Mouse (Mus musculus): ENCODE data around the gene 1700057G04Rik. TPM values are rescaled to one million over a fixed set of nuclear protein-coding genes. Genes with fewer than 3 reads are reported as not detected.

1700057G04Rik gene
- not detected in 2 replicates for polyA plus RNA-seq (2015; fragmentation: Nextera tagmentation; extraction: Ambion mirVana)

GRCm38 (mm10) chr9:92309077-92309476 lies at the start of gene 1700057G04Rik:
TSS of gene 1700057G04Rik (plus strand) at chr9:92309377.
- no peaks in the 10 kb centered on the region for H3K9me3 ChIP-seq (replicated peaks)
- H3K27ac ChIP-seq: no peak within 1 kb of the TSS
- no peak within 1 kb of the TSS for H3K9ac ChIP-seq
- no peak within 1 kb of the TSS for H3K4me2 ChIP-seq
- WGBS: 62% methylated on average over 1 of the region's 1 CpGs
- H3K27me3 ChIP-seq: no peaks in the 10 kb centered on the region
- H3K4me1 ChIP-seq (replicated peaks): no peaks in the 10 kb centered on the region
- H3K4me3 ChIP-seq: no peak within 1 kb of the TSS
- no peaks in the 10 kb centered on the region for H3K36me3 ChIP-seq
- ATAC-seq (replicated peaks; ENCODE audit: insufficient number of reproducible peaks, insufficient read depth, low FRiP score, low read depth): no peak

GRCm38 (mm10) chr9:92260481-92261159 lies 48.6 kb upstream of the 1700057G04Rik start:
- no peaks in the 10 kb centered on the region for H3K4me1 ChIP-seq (replicated peaks)
- no peak overlapping the region for H3K4me2 ChIP-seq
- 53% methylated on average over 7 of the region's 7 CpGs for whole genome bisulfite sequencing
- no peak for ATAC-seq (replicated peaks; ENCODE audit: insufficient number of reproducible peaks, insufficient read depth, low FRiP score, low read depth)
- H3K9me3 ChIP-seq (replicated peaks): no peaks in the 10 kb centered on the region
- no peak overlapping the region for H3K4me3 ChIP-seq
- no peak overlapping the region for H3K27ac ChIP-seq
- no peaks in the 10 kb centered on the region for H3K27me3 ChIP-seq
- peaks cover 13% of the 10 kb centered on the region; the same call in 1 of the 2 replicates for H3K36me3 ChIP-seq
- H3K9ac ChIP-seq: no peak overlapping the region

DNA sequence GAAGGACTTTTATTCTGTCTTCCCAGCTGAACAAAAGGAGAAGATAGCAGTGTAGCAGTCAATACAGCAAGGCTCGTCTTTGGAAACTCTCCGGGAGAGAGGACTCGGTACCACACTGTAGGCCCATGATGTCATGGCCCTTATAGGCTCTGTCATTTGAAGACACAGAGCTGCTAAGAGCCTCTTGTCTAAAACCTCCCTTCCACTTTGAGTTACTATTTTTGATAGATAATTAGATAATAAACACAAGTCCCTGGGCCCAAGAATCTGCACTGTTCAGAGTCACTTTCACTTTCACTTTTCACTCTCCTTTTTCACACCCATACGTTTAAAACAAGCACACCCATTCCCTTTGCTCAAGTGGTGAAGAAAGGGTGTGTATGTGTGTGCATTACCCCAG lies 43.5 kb upstream of the 1700057G04Rik start:
- Histone ChIP-seq H3K36me3 (peaks cover 32% of the 10 kb centered on the region), H3K4me1 (replicated peaks) (peaks cover 2% of the 10 kb centered on the region), H3K27me3 (no peaks in the 10 kb centered on the region), H3K4me2 (peak overlapping the region; percentile 50), H3K9me3 (replicated peaks) (no peaks in the 10 kb centered on the region), H3K4me3 (0 out of 2 replicates have a peak overlapping the region, but pooled peaks have one; percentile 0), H3K9ac (no peak overlapping the region), H3K27ac (no peak overlapping the region)
- ATAC-seq (replicated peaks; ENCODE audit: insufficient number of reproducible peaks, insufficient read depth, low FRiP score, low read depth): no peak
- WGBS: 52% methylated on average over 4 of the region's 4 CpGs

- Histone ChIP-seq H3K4me1 (replicated peaks) (peaks cover 7% of the 10 kb centered on the region), H3K9me3 (replicated peaks) (no peaks in the 10 kb centered on the region), H3K36me3 (peaks cover 30% of the 10 kb centered on the region), H3K9ac (no peak overlapping the region), H3K4me2 (no peak overlapping the region), H3K4me3 (no peak overlapping the region), H3K27me3 (no peaks in the 10 kb centered on the region), H3K27ac (no peak overlapping the region)
- ATAC-seq (replicated peaks; ENCODE audit: insufficient number of reproducible peaks, insufficient read depth, low FRiP score, low read depth): no peak
- WGBS: 82% methylated on average over 8 of the region's 8 CpGs
Measured at GRCm38 (mm10) chr9:92266558-92267171, 42.5 kb upstream of the 1700057G04Rik start.

DNA sequence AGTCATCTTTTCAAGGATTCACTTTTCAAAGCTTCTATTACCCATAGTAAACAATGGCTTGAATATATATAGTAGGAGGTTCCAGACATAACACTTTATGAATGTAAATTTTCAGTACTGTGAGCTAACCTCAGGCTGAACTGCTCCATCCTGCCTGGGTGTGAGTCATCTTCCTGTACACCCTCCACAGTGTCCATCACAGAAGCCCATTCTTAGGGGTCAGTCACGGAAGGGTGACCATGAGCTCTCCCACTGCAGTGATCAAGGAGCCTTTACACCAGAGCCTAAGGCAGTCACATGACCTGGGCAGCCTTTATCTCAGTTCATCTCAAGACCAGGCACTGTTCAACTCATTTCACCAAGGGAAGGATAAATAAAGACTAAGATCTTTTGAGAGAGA lies 41.4 kb upstream of the 1700057G04Rik start:
- H3K4me2 ChIP-seq: no peak overlapping the region
- peaks cover 7% of the 10 kb centered on the region for H3K4me1 ChIP-seq (replicated peaks)
- H3K9ac ChIP-seq: no peak overlapping the region
- H3K36me3 ChIP-seq: peaks cover 35% of the 10 kb centered on the region
- WGBS: 77% methylated on average over 1 of the region's 1 CpGs
- no peaks in the 10 kb centered on the region for H3K27me3 ChIP-seq
- H3K4me3 ChIP-seq: no peak overlapping the region
- ATAC-seq (replicated peaks; ENCODE audit: insufficient number of reproducible peaks, insufficient read depth, low FRiP score, low read depth): no peak
- no peaks in the 10 kb centered on the region for H3K9me3 ChIP-seq (replicated peaks)
- H3K27ac ChIP-seq: no peak overlapping the region

GRCm38 (mm10) chr9:92269829-92270404 lies 39.3 kb upstream of the 1700057G04Rik start:
- WGBS: 88% methylated on average over 5 of the region's 5 CpGs
- ATAC-seq (replicated peaks; ENCODE audit: insufficient number of reproducible peaks, insufficient read depth, low FRiP score, low read depth): no peak
- Histone ChIP-seq H3K9ac (no peak overlapping the region), H3K9me3 (replicated peaks) (no peaks in the 10 kb centered on the region), H3K27ac (no peak overlapping the region), H3K4me3 (no peak overlapping the region), H3K27me3 (no peaks in the 10 kb centered on the region), H3K36me3 (peaks cover 35% of the 10 kb centered on the region), H3K4me1 (replicated peaks) (peaks cover 17% of the 10 kb centered on the region), H3K4me2 (no peak overlapping the region)

- H3K27ac ChIP-seq: peak overlapping the region; percentile 47
- H3K27me3 ChIP-seq: no peaks in the 10 kb centered on the region
- H3K4me1 ChIP-seq (replicated peaks): peaks cover 25% of the 10 kb centered on the region
- 31% methylated on average over 4 of the region's 4 CpGs for WGBS
- peaks cover 35% of the 10 kb centered on the region for H3K36me3 ChIP-seq
- no peak for ATAC-seq (replicated peaks; ENCODE audit: insufficient number of reproducible peaks, insufficient read depth, low FRiP score, low read depth)
- no peak overlapping the region for H3K4me3 ChIP-seq
- no peak overlapping the region for H3K4me2 ChIP-seq
- no peaks in the 10 kb centered on the region for H3K9me3 ChIP-seq (replicated peaks)
- H3K9ac ChIP-seq: no peak overlapping the region
Measured at GRCm38 (mm10) chr9:92270927-92271326, 38.2 kb upstream of the 1700057G04Rik start.

- 80% methylated on average over 4 of the region's 4 CpGs for WGBS
- Histone ChIP-seq H3K36me3 (peaks cover 25% of the 10 kb centered on the region; the same call in 1 of the 2 replicates), H3K4me2 (no peak overlapping the region), H3K4me3 (no peak overlapping the region), H3K27me3 (no peaks in the 10 kb centered on the region), H3K4me1 (replicated peaks) (peaks cover 27% of the 10 kb centered on the region), H3K9me3 (replicated peaks) (no peaks in the 10 kb centered on the region), H3K27ac (no peak overlapping the region), H3K9ac (no peak overlapping the region)
- no peak for ATAC-seq (replicated peaks; ENCODE audit: insufficient number of reproducible peaks, insufficient read depth, low FRiP score, low read depth)
Measured at GRCm38 (mm10) chr9:92272650-92273049, 36.5 kb upstream of the 1700057G04Rik start.

DNA sequence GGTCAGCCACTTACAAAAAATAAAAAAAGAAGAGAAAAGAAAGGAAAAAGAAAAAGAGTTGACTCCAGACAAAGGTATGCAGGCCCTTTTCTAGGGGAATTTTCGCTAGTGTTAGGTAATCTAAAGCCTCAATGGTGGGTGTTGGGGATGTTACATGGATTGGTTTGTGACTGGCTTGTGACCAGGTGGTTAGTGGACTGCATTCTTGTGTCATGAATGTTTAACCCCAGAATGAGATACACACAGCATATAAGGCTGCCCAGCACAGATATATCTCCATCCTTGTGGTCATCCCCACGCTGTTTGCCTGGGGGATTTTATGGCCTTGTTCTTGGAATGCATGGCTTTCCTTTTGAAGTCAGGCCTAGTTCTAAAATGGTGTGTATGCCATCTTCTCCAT lies 35.9 kb upstream of the 1700057G04Rik start:
- no peaks in the 10 kb centered on the region for H3K27me3 ChIP-seq
- 82% methylated on average over 2 of the region's 2 CpGs for whole genome bisulfite sequencing
- ATAC-seq (replicated peaks; ENCODE audit: insufficient number of reproducible peaks, insufficient read depth, low FRiP score, low read depth): no peak

GRCm38 (mm10) chr9:92273956-92274762 lies 35.0 kb upstream of the 1700057G04Rik start:
- Histone ChIP-seq H3K27me3 (no peaks in the 10 kb centered on the region), H3K4me1 (replicated peaks) (peaks cover 27% of the 10 kb centered on the region), H3K9me3 (replicated peaks) (no peaks in the 10 kb centered on the region), H3K4me2 (no peak overlapping the region), H3K27ac (0 out of 2 replicates have a peak overlapping the region, but pooled peaks have one; percentile 27), H3K36me3 (peaks cover 20% of the 10 kb centered on the region; the same call in 1 of the 2 replicates), H3K9ac (no peak overlapping the region), H3K4me3 (no peak overlapping the region)
- no peak for ATAC-seq (replicated peaks; ENCODE audit: insufficient number of reproducible peaks, insufficient read depth, low FRiP score, low read depth)
- 54% methylated on average over 6 of the region's 6 CpGs for whole genome bisulfite sequencing

More for the DNA sequence above, 35.9 kb upstream of the 1700057G04Rik start:
- no peak overlapping the region for H3K27ac ChIP-seq
- no peak overlapping the region for H3K4me3 ChIP-seq
- H3K36me3 ChIP-seq: peaks cover 20% of the 10 kb centered on the region; the same call in 1 of the 2 replicates
- H3K9me3 ChIP-seq (replicated peaks): no peaks in the 10 kb centered on the region
- H3K9ac ChIP-seq: no peak overlapping the region
- no peak overlapping the region for H3K4me2 ChIP-seq
- H3K4me1 ChIP-seq (replicated peaks): peaks cover 27% of the 10 kb centered on the region

All from heart, embryonic 15.5 days (tissue).